Mouse (Mus musculus): ENCODE data around the gene Hectd3. TPM values are rescaled to one million over a fixed set of nuclear protein-coding genes. Genes with fewer than 3 reads are reported as not detected.

Hectd3 gene
- 17.2 and 18.6 TPM in 2 replicates for polyA plus RNA-seq (2014; fragmentation: Nextera tagmentation; extraction: Ambion mirVana)

GRCm38 (mm10) chr4:116995131-116995797 lies at the start of gene Hectd3:
Gene Hectd3 (plus strand): TSS chr4:116995317.
- DNase-seq, result peak; percentile 84
- ATAC-seq (ENCODE audit: low FRiP score, low TSS enrichment), result peak; percentile 70; the same call in 1 of the 2 replicates
- Histone ChIP-seq H3K36me3 (ENCODE audit: control insufficient read depth, insufficient read depth, low read length) (peaks cover 20% of the 10 kb centered on the region), H3K4me2 (ENCODE audit: low read length) (peak within 1 kb of the TSS; percentile 95), H3K27ac (replicated peaks; ENCODE audit: low read depth, low read length) (peak within 1 kb of the TSS; percentile 83), H3K9me3 (ENCODE audit: control insufficient read depth, low read length) (no peaks in the 10 kb centered on the region), H3K27me3 (ENCODE audit: control insufficient read depth, insufficient read depth, low read length) (no peaks in the 10 kb centered on the region), H3K4me3 (replicated peaks; ENCODE audit: low read depth, low read length) (peak within 1 kb of the TSS; percentile 97), H3K9ac (replicated peaks; ENCODE audit: low read length) (peak within 1 kb of the TSS; percentile 80), H3K4me1 (ENCODE audit: control insufficient read depth, insufficient read depth, low read length) (peaks cover 16% of the 10 kb centered on the region)
- under 1% methylated on average over 51 of the region's 58 CpGs for WGBS

- Histone ChIP-seq H3K9ac (replicated peaks; ENCODE audit: low read length) (no peak overlapping the region), H3K27ac (replicated peaks; ENCODE audit: low read depth, low read length) (no peak overlapping the region), H3K4me1 (ENCODE audit: control insufficient read depth, insufficient read depth, low read length) (no peaks in the 10 kb centered on the region), H3K36me3 (ENCODE audit: control insufficient read depth, insufficient read depth, low read length) (no peaks in the 10 kb centered on the region), H3K9me3 (ENCODE audit: control insufficient read depth, low read length) (no peaks in the 10 kb centered on the region), H3K4me2 (ENCODE audit: low read length) (no peak overlapping the region), H3K27me3 (ENCODE audit: control insufficient read depth, insufficient read depth, low read length) (no peaks in the 10 kb centered on the region), H3K4me3 (replicated peaks; ENCODE audit: low read depth, low read length) (no peak overlapping the region)
- DNase-seq, result peak; percentile 51
- no peak for ATAC-seq (ENCODE audit: low FRiP score, low TSS enrichment)
- 63% methylated on average over 1 of the region's 1 CpGs for WGBS
These were observed 43.5 kb upstream of the Hectd3 start for GRCm38 (mm10) chr4:116951642-116952041.

- ATAC-seq (ENCODE audit: low FRiP score, low TSS enrichment), result no peak
- Histone ChIP-seq H3K9me3 (ENCODE audit: control insufficient read depth, low read length) (no peaks in the 10 kb centered on the region), H3K4me3 (replicated peaks; ENCODE audit: low read depth, low read length) (no peak overlapping the region), H3K4me1 (ENCODE audit: control insufficient read depth, insufficient read depth, low read length) (no peaks in the 10 kb centered on the region), H3K4me2 (ENCODE audit: low read length) (no peak overlapping the region), H3K27ac (replicated peaks; ENCODE audit: low read depth, low read length) (no peak overlapping the region), H3K36me3 (ENCODE audit: control insufficient read depth, insufficient read depth, low read length) (no peaks in the 10 kb centered on the region; the same call in 1 of the 2 replicates), H3K27me3 (ENCODE audit: control insufficient read depth, insufficient read depth, low read length) (no peaks in the 10 kb centered on the region), H3K9ac (replicated peaks; ENCODE audit: low read length) (no peak overlapping the region)
- WGBS, result 93% methylated on average over 7 of the region's 7 CpGs
- no peak for DNase-seq
These were observed 40.2 kb upstream of the Hectd3 start for GRCm38 (mm10) chr4:116954951-116955350.

GRCm38 (mm10) chr4:116976503-116976902 lies 18.6 kb upstream of the Hectd3 start:
- Histone ChIP-seq H3K9ac (replicated peaks; ENCODE audit: low read length) (no peak overlapping the region), H3K27ac (replicated peaks; ENCODE audit: low read depth, low read length) (no peak overlapping the region), H3K4me2 (ENCODE audit: low read length) (no peak overlapping the region), H3K9me3 (ENCODE audit: control insufficient read depth, low read length) (no peaks in the 10 kb centered on the region), H3K27me3 (ENCODE audit: control insufficient read depth, insufficient read depth, low read length) (no peaks in the 10 kb centered on the region), H3K36me3 (ENCODE audit: control insufficient read depth, insufficient read depth, low read length) (peaks cover 70% of the 10 kb centered on the region), H3K4me1 (ENCODE audit: control insufficient read depth, insufficient read depth, low read length) (no peaks in the 10 kb centered on the region), H3K4me3 (replicated peaks; ENCODE audit: low read depth, low read length) (no peak overlapping the region)
- no peak for DNase-seq
- ATAC-seq (ENCODE audit: low FRiP score, low TSS enrichment), result no peak
- WGBS, result 81% methylated on average over 2 of the region's 2 CpGs

- no peak for DNase-seq
- H3K9me3 ChIP-seq (ENCODE audit: control insufficient read depth, low read length), result no peaks in the 10 kb centered on the region
- no peak overlapping the region for H3K27ac ChIP-seq (replicated peaks; ENCODE audit: low read depth, low read length)
- no peak overlapping the region for H3K4me2 ChIP-seq (ENCODE audit: low read length)
- H3K4me3 ChIP-seq (replicated peaks; ENCODE audit: low read depth, low read length), result no peak overlapping the region
- H3K27me3 ChIP-seq (ENCODE audit: control insufficient read depth, insufficient read depth, low read length), result no peaks in the 10 kb centered on the region
- no peaks in the 10 kb centered on the region for H3K4me1 ChIP-seq (ENCODE audit: control insufficient read depth, insufficient read depth, low read length)
- ATAC-seq (ENCODE audit: low FRiP score, low TSS enrichment), result no peak
- H3K36me3 ChIP-seq (ENCODE audit: control insufficient read depth, insufficient read depth, low read length), result peaks cover 67% of the 10 kb centered on the region
- WGBS, result 92% methylated on average over 7 of the region's 7 CpGs
- H3K9ac ChIP-seq (replicated peaks; ENCODE audit: low read length), result no peak overlapping the region
These were observed 9.4 kb upstream of the Hectd3 start for GRCm38 (mm10) chr4:116985681-116986080.

GRCm38 (mm10) chr4:116986400-116987121 lies 8.6 kb upstream of the Hectd3 start:
- ATAC-seq (ENCODE audit: low FRiP score, low TSS enrichment), result peak; percentile 64; the same call in 1 of the 2 replicates

GRCm38 (mm10) chr4:116987122-116987456 lies 8.0 kb upstream of the Hectd3 start:
- Histone ChIP-seq H3K9ac (replicated peaks; ENCODE audit: low read length) (no peak overlapping the region), H3K36me3 (ENCODE audit: control insufficient read depth, insufficient read depth, low read length) (peaks cover 53% of the 10 kb centered on the region), H3K4me2 (ENCODE audit: low read length) (no peak overlapping the region), H3K9me3 (ENCODE audit: control insufficient read depth, low read length) (no peaks in the 10 kb centered on the region), H3K4me1 (ENCODE audit: control insufficient read depth, insufficient read depth, low read length) (no peaks in the 10 kb centered on the region), H3K4me3 (replicated peaks; ENCODE audit: low read depth, low read length) (no peak overlapping the region), H3K27ac (replicated peaks; ENCODE audit: low read depth, low read length) (no peak overlapping the region), H3K27me3 (ENCODE audit: control insufficient read depth, insufficient read depth, low read length) (no peaks in the 10 kb centered on the region)
- ATAC-seq (ENCODE audit: low FRiP score, low TSS enrichment) (no peak), DNase-seq (no peak)
- WGBS, result 72% methylated on average over 5 of the region's 5 CpGs

More at GRCm38 (mm10) chr4:116986400-116987121, 8.6 kb upstream of the Hectd3 start:
- no peak overlapping the region for H3K9ac ChIP-seq (replicated peaks; ENCODE audit: low read length)
- DNase-seq, result peak; percentile 84
- H3K9me3 ChIP-seq (ENCODE audit: control insufficient read depth, low read length), result no peaks in the 10 kb centered on the region
- no peak overlapping the region for H3K4me2 ChIP-seq (ENCODE audit: low read length)
- H3K27me3 ChIP-seq (ENCODE audit: control insufficient read depth, insufficient read depth, low read length), result no peaks in the 10 kb centered on the region
- H3K36me3 ChIP-seq (ENCODE audit: control insufficient read depth, insufficient read depth, low read length), result peaks cover 59% of the 10 kb centered on the region
- no peak overlapping the region for H3K4me3 ChIP-seq (replicated peaks; ENCODE audit: low read depth, low read length)
- no peak overlapping the region for H3K27ac ChIP-seq (replicated peaks; ENCODE audit: low read depth, low read length)
- 65% methylated on average over 17 of the region's 17 CpGs for WGBS
- no peaks in the 10 kb centered on the region for H3K4me1 ChIP-seq (ENCODE audit: control insufficient read depth, insufficient read depth, low read length)

GRCm38 (mm10) chr4:116989731-116990130 lies 5.4 kb upstream of the Hectd3 start:
- peaks cover 43% of the 10 kb centered on the region for H3K36me3 ChIP-seq (ENCODE audit: control insufficient read depth, insufficient read depth, low read length)
- DNase-seq (no peak), ATAC-seq (ENCODE audit: low FRiP score, low TSS enrichment) (no peak)
- H3K9ac ChIP-seq (replicated peaks; ENCODE audit: low read length), result no peak overlapping the region
- no peaks in the 10 kb centered on the region for H3K9me3 ChIP-seq (ENCODE audit: control insufficient read depth, low read length)
- no peak overlapping the region for H3K4me2 ChIP-seq (ENCODE audit: low read length)
- H3K4me3 ChIP-seq (replicated peaks; ENCODE audit: low read depth, low read length), result no peak overlapping the region
- H3K27me3 ChIP-seq (ENCODE audit: control insufficient read depth, insufficient read depth, low read length), result no peaks in the 10 kb centered on the region
- H3K4me1 ChIP-seq (ENCODE audit: control insufficient read depth, insufficient read depth, low read length), result peaks cover 6% of the 10 kb centered on the region
- WGBS, result 59% methylated on average over 6 of the region's 6 CpGs
- no peak overlapping the region for H3K27ac ChIP-seq (replicated peaks; ENCODE audit: low read depth, low read length)

GRCm38 (mm10) chr4:116991366-116991765 lies 3.8 kb upstream of the Hectd3 start:
- 13% methylated on average over 7 of the region's 7 CpGs for WGBS
- Histone ChIP-seq H3K4me2 (ENCODE audit: low read length) (no peak overlapping the region), H3K9me3 (ENCODE audit: control insufficient read depth, low read length) (no peaks in the 10 kb centered on the region), H3K27me3 (ENCODE audit: control insufficient read depth, insufficient read depth, low read length) (no peaks in the 10 kb centered on the region), H3K27ac (replicated peaks; ENCODE audit: low read depth, low read length) (no peak overlapping the region), H3K4me3 (replicated peaks; ENCODE audit: low read depth, low read length) (no peak overlapping the region), H3K36me3 (ENCODE audit: control insufficient read depth, insufficient read depth, low read length) (peaks cover 28% of the 10 kb centered on the region), H3K4me1 (ENCODE audit: control insufficient read depth, insufficient read depth, low read length) (peaks cover 11% of the 10 kb centered on the region), H3K9ac (replicated peaks; ENCODE audit: low read length) (no peak overlapping the region)
- ATAC-seq (ENCODE audit: low FRiP score, low TSS enrichment), result no peak
- peak; percentile 91 for DNase-seq

Measured in midbrain, embryonic 14.5 days (tissue).